Mouse (Mus musculus): ENCODE data around the gene Wipf1. TPM values are rescaled to one million over a fixed set of nuclear protein-coding genes. Genes with fewer than 3 reads are reported as not detected.

The Wipf1 gene
- polyA plus RNA-seq, 1 experiment = 7.8 TPM

GRCm38 (mm10) chr2:73528516-73529355, 798 bp downstream of the Wipf1 start:
- H3K9ac ChIP-seq (ENCODE audit: low read depth, poor library complexity, severe bottlenecking) = peak overlapping the region; percentile 98
- no peaks in the 10 kb centered on the region for H3K4me1 ChIP-seq (ENCODE audit: control insufficient read depth, insufficient read depth, low read length)
- H3K4me3 ChIP-seq (ENCODE audit: low read depth, low read length) = peak overlapping the region; percentile 72
- no peak for TF ChIP-seq EP300 (IDR thresholded peaks at IDR 0.05; ENCODE audit: insufficient read depth, low read depth, low read length)
- TF ChIP-seq CTCF (IDR thresholded peaks at IDR 0.05; ENCODE audit: low read depth, low read length) = no peak
- no peak for TF ChIP-seq POLR2A (IDR thresholded peaks at IDR 0.05; ENCODE audit: insufficient read depth, low read length)
- H3K27me3 ChIP-seq (ENCODE audit: control insufficient read depth, insufficient read depth, low read length, poor library complexity, severe bottlenecking) = no peaks in the 10 kb centered on the region
- no peak overlapping the region for H3K27ac ChIP-seq (ENCODE audit: insufficient read depth, low read length)
- no peaks in the 10 kb centered on the region for H3K9me3 ChIP-seq (replicated peaks; ENCODE audit: control insufficient read depth, insufficient read depth, low read length, poor library complexity, severe bottlenecking)
- H3K36me3 ChIP-seq (ENCODE audit: control insufficient read depth, insufficient read depth, low read length, poor library complexity, severe bottlenecking) = no peaks in the 10 kb centered on the region

GRCm38 (mm10) chr2:73527956-73528355, 1.6 kb downstream of the Wipf1 start:
- H3K4me3 ChIP-seq (ENCODE audit: low read depth, low read length) = no peak overlapping the region
- H3K9me3 ChIP-seq (replicated peaks; ENCODE audit: control insufficient read depth, insufficient read depth, low read length, poor library complexity, severe bottlenecking) = no peaks in the 10 kb centered on the region
- H3K27ac ChIP-seq (ENCODE audit: insufficient read depth, low read length) = no peak overlapping the region
- no peaks in the 10 kb centered on the region for H3K36me3 ChIP-seq (ENCODE audit: control insufficient read depth, insufficient read depth, low read length, poor library complexity, severe bottlenecking)
- TF ChIP-seq EP300 (IDR thresholded peaks at IDR 0.05; ENCODE audit: insufficient read depth, low read depth, low read length) = no peak
- TF ChIP-seq CTCF (IDR thresholded peaks at IDR 0.05; ENCODE audit: low read depth, low read length) = no peak
- TF ChIP-seq POLR2A (IDR thresholded peaks at IDR 0.05; ENCODE audit: insufficient read depth, low read length) = no peak
- H3K27me3 ChIP-seq (ENCODE audit: control insufficient read depth, insufficient read depth, low read length, poor library complexity, severe bottlenecking) = no peaks in the 10 kb centered on the region
- H3K4me1 ChIP-seq (ENCODE audit: control insufficient read depth, insufficient read depth, low read length) = no peaks in the 10 kb centered on the region
- H3K9ac ChIP-seq (ENCODE audit: low read depth, poor library complexity, severe bottlenecking) = no peak overlapping the region; the same call in 1 of the 2 replicates

GRCm38 (mm10) chr2:73526691-73527090, 2.8 kb downstream of the Wipf1 start:
- Histone ChIP-seq H3K4me1 (ENCODE audit: control insufficient read depth, insufficient read depth, low read length) (no peaks in the 10 kb centered on the region), H3K9me3 (replicated peaks; ENCODE audit: control insufficient read depth, insufficient read depth, low read length, poor library complexity, severe bottlenecking) (no peaks in the 10 kb centered on the region), H3K36me3 (ENCODE audit: control insufficient read depth, insufficient read depth, low read length, poor library complexity, severe bottlenecking) (no peaks in the 10 kb centered on the region), H3K4me3 (ENCODE audit: low read depth, low read length) (no peak overlapping the region), H3K27me3 (ENCODE audit: control insufficient read depth, insufficient read depth, low read length, poor library complexity, severe bottlenecking) (no peaks in the 10 kb centered on the region), H3K27ac (ENCODE audit: insufficient read depth, low read length) (no peak overlapping the region), H3K9ac (ENCODE audit: low read depth, poor library complexity, severe bottlenecking) (no peak overlapping the region)
- TF ChIP-seq EP300 (IDR thresholded peaks at IDR 0.05; ENCODE audit: insufficient read depth, low read depth, low read length) (no peak), POLR2A (IDR thresholded peaks at IDR 0.05; ENCODE audit: insufficient read depth, low read length) (no peak), CTCF (IDR thresholded peaks at IDR 0.05; ENCODE audit: low read depth, low read length) (no peak)

GRCm38 (mm10) chr2:73522891-73523290, 6.6 kb downstream of the Wipf1 start:
- H3K27ac ChIP-seq (ENCODE audit: insufficient read depth, low read length) = no peak overlapping the region
- H3K4me1 ChIP-seq (ENCODE audit: control insufficient read depth, insufficient read depth, low read length) = no peaks in the 10 kb centered on the region
- TF ChIP-seq EP300 (IDR thresholded peaks at IDR 0.05; ENCODE audit: insufficient read depth, low read depth, low read length) (no peak), POLR2A (IDR thresholded peaks at IDR 0.05; ENCODE audit: insufficient read depth, low read length) (no peak), CTCF (IDR thresholded peaks at IDR 0.05; ENCODE audit: low read depth, low read length) (no peak)
- no peak overlapping the region for H3K9ac ChIP-seq (ENCODE audit: low read depth, poor library complexity, severe bottlenecking)
- H3K36me3 ChIP-seq (ENCODE audit: control insufficient read depth, insufficient read depth, low read length, poor library complexity, severe bottlenecking) = no peaks in the 10 kb centered on the region
- no peak overlapping the region for H3K4me3 ChIP-seq (ENCODE audit: low read depth, low read length)
- H3K9me3 ChIP-seq (replicated peaks; ENCODE audit: control insufficient read depth, insufficient read depth, low read length, poor library complexity, severe bottlenecking) = no peaks in the 10 kb centered on the region
- H3K27me3 ChIP-seq (ENCODE audit: control insufficient read depth, insufficient read depth, low read length, poor library complexity, severe bottlenecking) = no peaks in the 10 kb centered on the region

GRCm38 (mm10) chr2:73522336-73522735, 7.2 kb downstream of the Wipf1 start:
- no peak overlapping the region for H3K27ac ChIP-seq (ENCODE audit: insufficient read depth, low read length)
- no peaks in the 10 kb centered on the region for H3K9me3 ChIP-seq (replicated peaks; ENCODE audit: control insufficient read depth, insufficient read depth, low read length, poor library complexity, severe bottlenecking)
- no peaks in the 10 kb centered on the region for H3K4me1 ChIP-seq (ENCODE audit: control insufficient read depth, insufficient read depth, low read length)
- no peaks in the 10 kb centered on the region for H3K27me3 ChIP-seq (ENCODE audit: control insufficient read depth, insufficient read depth, low read length, poor library complexity, severe bottlenecking)
- TF ChIP-seq CTCF (IDR thresholded peaks at IDR 0.05; ENCODE audit: low read depth, low read length) = no peak
- H3K4me3 ChIP-seq (ENCODE audit: low read depth, low read length) = no peak overlapping the region
- H3K9ac ChIP-seq (ENCODE audit: low read depth, poor library complexity, severe bottlenecking) = no peak overlapping the region
- no peaks in the 10 kb centered on the region for H3K36me3 ChIP-seq (ENCODE audit: control insufficient read depth, insufficient read depth, low read length, poor library complexity, severe bottlenecking)

- TF ChIP-seq EP300 (IDR thresholded peaks at IDR 0.05; ENCODE audit: insufficient read depth, low read depth, low read length) = no peak
- TF ChIP-seq POLR2A (IDR thresholded peaks at IDR 0.05; ENCODE audit: insufficient read depth, low read length) = no peak
- no peak for TF ChIP-seq CTCF (IDR thresholded peaks at IDR 0.05; ENCODE audit: low read depth, low read length)
Observed at GRCm38 (mm10) chr2:73521737-73522136, 7.8 kb downstream of the Wipf1 start.

More at GRCm38 (mm10) chr2:73521737-73522136, 7.8 kb downstream of the Wipf1 start:
- H3K36me3 ChIP-seq (ENCODE audit: control insufficient read depth, insufficient read depth, low read length, poor library complexity, severe bottlenecking) = no peaks in the 10 kb centered on the region
- no peak overlapping the region for H3K9ac ChIP-seq (ENCODE audit: low read depth, poor library complexity, severe bottlenecking)
- H3K9me3 ChIP-seq (replicated peaks; ENCODE audit: control insufficient read depth, insufficient read depth, low read length, poor library complexity, severe bottlenecking) = no peaks in the 10 kb centered on the region
- no peaks in the 10 kb centered on the region for H3K27me3 ChIP-seq (ENCODE audit: control insufficient read depth, insufficient read depth, low read length, poor library complexity, severe bottlenecking)
- no peak overlapping the region for H3K4me3 ChIP-seq (ENCODE audit: low read depth, low read length)
- no peaks in the 10 kb centered on the region for H3K4me1 ChIP-seq (ENCODE audit: control insufficient read depth, insufficient read depth, low read length)
- no peak overlapping the region for H3K27ac ChIP-seq (ENCODE audit: insufficient read depth, low read length)
